Mouse (Mus musculus) heart, embryonic 16.5 days (tissue): ENCODE results near the gene Slc22a1. TPM values are rescaled to one million over a fixed set of nuclear protein-coding genes. Genes with fewer than 3 reads are reported as not detected.
A peak's percentile ranks its signal among the peaks of the same experiment; 100 is the strongest.

Source experiments
- ATAC-seq: fragments of 200-750 bp; cut with Nextera tagmentation; replicated peaks from 2 replicates; pipeline ENCODE4 v1.8.0; 2017; ENCODE audit warnings: moderate number of reproducible peaks; ENCODE audit not compliant: insufficient read depth, low FRiP score; ENCODE audit errors: extremely low read depth
- H3K27ac ChIP-seq: fragments of 300-500 bp; sonication (generic); 2 replicates; pipeline ENCODE4 v1.5.1; 2014; ENCODE audit warnings: mild to moderate bottlenecking, low read length, control low read depth, moderate library complexity
- H3K27me3 ChIP-seq: fragments of 300-500 bp; sonication (generic); 2 replicates; pipeline ENCODE4 v1.6.1; 2014; ENCODE audit warnings: low read length, mixed read lengths; ENCODE audit not compliant: control insufficient read depth, insufficient read depth
- H3K36me3 ChIP-seq: fragments of 300-500 bp; sonication (generic); 2 replicates; pipeline ENCODE4 v1.6.1; 2014; ENCODE audit not compliant: control insufficient read depth, insufficient read depth
- H3K4me1 ChIP-seq: fragments of 300-500 bp; sonication (generic); 2 replicates; pipeline ENCODE4 v1.6.1; 2014; ENCODE audit warnings: low read length, mixed read lengths; ENCODE audit not compliant: control insufficient read depth, insufficient read depth
- H3K4me2 ChIP-seq: fragments of 300-500 bp; sonication (generic); 2 replicates; pipeline ENCODE4 v1.6.1; 2014; ENCODE audit warnings: low read depth, mild to moderate bottlenecking, control low read depth, low read length
- H3K4me3 ChIP-seq: fragments of 300-500 bp; sonication (generic); 2 replicates; pipeline ENCODE4 v1.5.1; 2014; ENCODE audit warnings: mild to moderate bottlenecking, control low read depth, low read length
- H3K9ac ChIP-seq: fragments of 300-500 bp; sonication (generic); 2 replicates; pipeline ENCODE4 v1.6.1; 2014; ENCODE audit warnings: low read length, control low read depth
- H3K9me3 ChIP-seq: fragments of 300-500 bp; sonication (generic); replicated peaks from 2 replicates; pipeline ENCODE4 v1.6.1; 2016; ENCODE audit warnings: low read length; ENCODE audit not compliant: control insufficient read depth
- WGBS: fragments of 180-500 bp; shearing (Covaris S2); extraction: QIAGEN DNeasy Blood & Tissue Kit; methylation state at CpG from one replicate; pipeline ENCODE4 v1.1.7; 2014; 5-methylcytosine and 5-hydroxymethylcytosine counted together
- polyA plus RNA-seq: library from polyadenylated mRNA; unstranded; fragments of >200 nt; fragmentation: Nextera tagmentation; extraction: Ambion mirVana; gene quantifications from 2 replicates; pipeline ENCODE4 v1.2.1, GENCODE M21; 2015

Gene Slc22a1
- polyA plus RNA-seq, 1 experiment from 2014 or later: 37.6 TPM

DNA sequence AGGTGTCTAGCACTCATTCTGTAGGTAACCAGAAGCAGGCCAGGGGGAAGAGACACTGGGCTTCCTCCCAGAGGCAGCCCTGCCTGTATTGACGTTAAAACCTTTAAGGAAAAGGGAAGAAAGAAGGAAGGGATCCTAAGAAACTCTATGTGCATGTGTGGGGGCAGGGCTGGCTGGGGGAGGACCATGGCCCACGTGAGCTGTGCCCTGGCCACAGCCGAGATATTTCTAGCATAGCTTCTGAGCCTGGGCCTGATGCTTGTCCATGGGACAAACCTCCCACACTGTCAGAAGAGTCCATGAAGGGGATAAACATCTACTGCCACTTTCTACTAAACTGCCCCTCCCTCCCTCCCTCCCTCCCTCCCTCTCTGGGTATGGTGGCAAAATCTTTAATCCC, 1.8 kb downstream of the Slc22a1 start:
- no peak overlapping the region for H3K27ac ChIP-seq
- H3K9ac ChIP-seq: no peak overlapping the region
- H3K36me3 ChIP-seq: no peaks in the 10 kb centered on the region
- H3K9me3 ChIP-seq: no peaks in the 10 kb centered on the region
- H3K27me3 ChIP-seq: no peaks in the 10 kb centered on the region
- peaks cover 11% of the 10 kb centered on the region for H3K4me1 ChIP-seq
- ATAC-seq: no peak
- no peak overlapping the region for H3K4me2 ChIP-seq
- 60% methylated on average over 3 of the region's 3 CpGs for WGBS
- no peak overlapping the region for H3K4me3 ChIP-seq

DNA sequence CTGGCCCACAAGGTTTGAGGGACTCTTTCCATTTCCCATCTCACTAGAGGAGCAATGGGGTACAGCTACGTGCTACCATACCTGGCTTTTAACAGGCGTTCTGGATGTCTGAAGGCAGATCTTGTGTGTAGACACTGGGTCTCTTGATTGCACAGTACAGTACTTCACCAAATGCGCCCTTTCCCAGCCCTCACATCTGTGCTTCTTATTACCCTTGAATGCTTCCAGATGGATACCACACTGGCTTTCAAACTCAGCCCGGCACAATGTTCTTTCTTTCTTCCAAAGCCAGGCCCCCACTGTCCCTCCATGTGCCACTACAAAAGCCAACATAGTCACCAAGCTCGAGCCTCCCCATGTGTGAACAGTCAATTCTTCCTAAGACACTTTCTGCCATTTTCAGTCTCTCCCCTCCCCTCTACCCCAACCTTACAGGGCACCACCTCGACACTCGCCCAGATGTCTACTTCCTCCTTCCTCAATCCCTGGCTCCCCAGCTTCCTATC, 3.3 kb downstream of the Slc22a1 start:
- WGBS: 78% methylated on average over 7 of the region's 7 CpGs
- H3K4me3 ChIP-seq: no peak overlapping the region
- H3K9me3 ChIP-seq: no peaks in the 10 kb centered on the region
- H3K4me2 ChIP-seq: no peak overlapping the region
- no peak overlapping the region for H3K9ac ChIP-seq
- no peaks in the 10 kb centered on the region for H3K36me3 ChIP-seq
- H3K27me3 ChIP-seq: no peaks in the 10 kb centered on the region
- no peak for ATAC-seq
- H3K27ac ChIP-seq: no peak overlapping the region
- peaks cover 16% of the 10 kb centered on the region for H3K4me1 ChIP-seq

DNA sequence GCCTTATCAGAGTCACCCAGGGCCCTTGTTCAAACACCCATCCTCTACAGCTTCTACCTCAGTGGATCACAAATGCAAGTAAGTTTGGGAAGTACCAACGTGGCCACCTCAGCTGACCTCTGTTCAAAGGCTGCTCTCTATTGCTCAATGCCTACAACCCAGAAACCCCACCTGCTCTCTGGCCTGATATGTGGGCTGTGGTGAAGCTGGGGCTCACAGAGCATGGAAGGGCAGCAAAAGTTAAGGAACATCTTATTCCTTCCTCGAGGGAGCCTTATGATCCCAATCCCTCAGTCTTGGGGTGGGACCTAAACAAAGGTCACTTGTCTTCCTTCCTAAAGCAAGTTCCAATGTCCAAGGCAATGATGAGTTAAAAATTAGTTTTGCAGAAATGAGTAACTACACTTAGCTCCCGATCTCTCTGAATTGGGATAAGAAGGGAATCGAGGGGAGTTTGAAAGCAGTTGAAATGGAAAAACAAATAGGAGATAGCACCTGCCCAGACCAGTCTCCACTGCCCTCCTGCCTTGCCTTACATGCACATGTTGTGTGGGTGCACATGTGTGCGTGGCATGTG, 4.5 kb downstream of the Slc22a1 start:
- no peak for ATAC-seq
- no peak overlapping the region for H3K4me3 ChIP-seq
- H3K27me3 ChIP-seq: no peaks in the 10 kb centered on the region
- peaks cover 16% of the 10 kb centered on the region for H3K4me1 ChIP-seq
- no peak overlapping the region for H3K27ac ChIP-seq
- H3K36me3 ChIP-seq: no peaks in the 10 kb centered on the region
- no peaks in the 10 kb centered on the region for H3K9me3 ChIP-seq
- H3K4me2 ChIP-seq: no peak overlapping the region
- WGBS: 80% methylated on average over 5 of the region's 5 CpGs
- H3K9ac ChIP-seq: no peak overlapping the region

DNA sequence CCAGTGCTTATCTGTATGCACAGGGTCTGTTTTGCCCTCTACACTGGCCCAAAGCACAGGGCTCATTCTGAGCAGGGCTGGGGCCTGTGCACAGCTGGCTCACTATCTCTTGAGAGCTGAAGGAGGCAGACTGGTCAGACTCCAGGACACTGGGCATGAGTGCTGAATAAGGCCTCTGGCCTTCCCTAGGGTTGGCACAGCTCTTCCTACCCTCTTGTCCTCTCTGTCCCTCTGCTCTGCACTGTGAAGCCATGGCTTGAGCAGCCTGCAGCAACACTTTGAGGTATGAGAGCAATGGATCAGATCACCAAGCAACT, 6.3 kb downstream of the Slc22a1 start:
- peaks cover 16% of the 10 kb centered on the region for H3K4me1 ChIP-seq

DNA sequence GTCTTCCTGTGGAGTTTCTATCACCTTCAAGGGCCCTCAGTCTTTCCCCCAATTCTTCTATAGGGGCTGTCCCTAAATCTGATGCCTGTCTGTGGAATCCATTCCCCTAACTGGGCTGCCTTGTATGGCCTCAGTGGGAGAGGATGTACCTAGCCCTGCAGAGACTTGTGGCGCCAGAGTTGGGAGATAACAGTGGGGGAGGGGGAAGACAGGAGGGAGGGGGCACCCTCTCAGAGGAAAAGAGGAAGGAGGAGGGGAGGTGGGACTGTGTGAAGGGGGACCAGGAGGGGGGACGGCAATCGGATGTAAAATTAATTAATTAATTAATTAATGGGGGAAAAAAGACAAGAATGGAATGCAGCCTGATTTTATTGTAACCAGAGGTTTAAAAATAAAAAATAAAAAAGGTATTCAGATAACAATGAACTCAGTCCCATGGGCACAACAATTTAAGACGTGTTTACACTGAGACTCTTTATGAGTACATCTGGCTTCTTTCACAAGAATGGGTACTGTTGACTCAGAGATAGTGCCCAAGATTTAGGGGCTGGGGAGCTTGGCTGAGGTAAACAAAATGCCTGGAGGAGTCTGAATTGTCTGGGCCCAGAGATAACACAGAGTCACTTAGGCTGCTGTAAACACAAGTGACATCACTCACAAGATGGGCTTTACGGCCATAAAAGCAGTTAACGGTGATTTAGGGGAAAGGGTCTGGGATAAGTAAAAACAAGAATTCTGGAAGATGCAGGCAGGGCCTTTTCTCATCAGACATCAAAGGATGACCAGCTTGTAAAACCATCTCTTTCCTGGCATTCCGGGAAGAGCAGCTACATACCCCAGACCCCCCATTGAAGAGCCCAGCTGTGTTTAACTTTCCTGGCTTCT, 6.9 kb downstream of the Slc22a1 start:
- Histone ChIP-seq H3K4me3 (no peak overlapping the region), H3K27me3 (no peaks in the 10 kb centered on the region), H3K4me2 (no peak overlapping the region), H3K27ac (peak overlapping the region; percentile 65), H3K36me3 (no peaks in the 10 kb centered on the region), H3K9ac (0 out of 2 replicates have a peak overlapping the region, but pooled peaks have one; percentile 30), H3K4me1 (peaks cover 19% of the 10 kb centered on the region), H3K9me3 (no peaks in the 10 kb centered on the region)
- ATAC-seq: 0 out of 2 replicates have a peak, but pooled peaks have one; percentile 21
- 22% methylated on average over 7 of the region's 7 CpGs for WGBS

More for the DNA sequence above, 6.3 kb downstream of the Slc22a1 start:
- Histone ChIP-seq H3K9ac (0 out of 2 replicates have a peak overlapping the region, but pooled peaks have one; percentile 30), H3K9me3 (no peaks in the 10 kb centered on the region), H3K36me3 (no peaks in the 10 kb centered on the region), H3K4me2 (no peak overlapping the region), H3K27ac (peak overlapping the region; percentile 65), H3K27me3 (no peaks in the 10 kb centered on the region), H3K4me3 (no peak overlapping the region)
- ATAC-seq: no peak

DNA sequence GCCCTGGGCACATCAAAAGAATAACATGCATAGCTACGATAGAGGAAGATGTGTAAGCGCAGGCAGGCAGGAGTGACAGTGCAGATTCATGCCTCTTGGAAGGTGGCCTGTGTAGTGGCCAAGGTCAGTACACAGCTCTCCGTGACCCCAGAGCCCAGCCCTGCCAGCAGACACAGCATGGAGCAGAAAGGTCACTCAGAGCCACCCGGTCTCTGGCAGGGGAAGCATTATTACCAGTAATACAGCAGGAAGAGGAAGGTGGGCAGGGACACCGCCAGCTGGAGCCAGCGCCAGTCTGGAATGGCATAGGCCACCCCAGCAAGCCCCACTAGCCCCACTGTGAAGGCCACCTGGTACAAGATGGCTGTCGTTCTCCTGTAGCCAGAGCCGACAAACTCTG, 11.5 kb downstream of the Slc22a1 start:
- no peak for ATAC-seq
- no peak overlapping the region for H3K4me2 ChIP-seq
- WGBS: 69% methylated on average over 8 of the region's 8 CpGs
- no peaks in the 10 kb centered on the region for H3K27me3 ChIP-seq
- no peaks in the 10 kb centered on the region for H3K9me3 ChIP-seq
- H3K36me3 ChIP-seq: no peaks in the 10 kb centered on the region
- H3K4me1 ChIP-seq: peaks cover 10% of the 10 kb centered on the region
- H3K27ac ChIP-seq: no peak overlapping the region
- no peak overlapping the region for H3K9ac ChIP-seq
- H3K4me3 ChIP-seq: no peak overlapping the region

- Histone ChIP-seq H3K27ac (no peak overlapping the region), H3K4me3 (no peak overlapping the region), H3K36me3 (no peaks in the 10 kb centered on the region), H3K4me1 (peaks cover 4% of the 10 kb centered on the region; the same call in 1 of the 2 replicates), H3K27me3 (no peaks in the 10 kb centered on the region), H3K9ac (no peak overlapping the region), H3K9me3 (no peaks in the 10 kb centered on the region), H3K4me2 (no peak overlapping the region)
- ATAC-seq: no peak
- WGBS: 67% methylated on average over 13 of the region's 13 CpGs
These were observed 14.9 kb downstream of the Slc22a1 start for GRCm38 (mm10) chr17:12660572-12661260.

DNA sequence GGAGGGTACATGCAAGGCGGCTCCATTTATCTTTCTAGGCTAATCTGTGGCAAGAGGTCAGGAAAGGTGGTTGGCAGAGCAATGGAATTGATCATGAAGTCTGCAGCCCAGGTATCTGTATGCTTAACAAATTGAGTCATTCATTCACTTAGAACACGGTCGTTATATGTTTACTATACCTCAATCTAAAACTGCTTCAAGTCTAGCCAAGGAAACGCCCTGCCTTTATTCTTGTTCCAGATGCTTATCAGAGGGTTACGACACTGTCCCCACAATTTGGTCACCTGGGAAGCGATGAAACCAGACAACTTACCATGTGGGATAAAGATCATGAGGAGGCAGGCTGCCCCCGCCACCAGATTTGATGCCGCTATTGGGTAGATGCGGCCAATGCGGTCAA, 16.4 kb downstream of the Slc22a1 start:
- H3K27me3 ChIP-seq: no peaks in the 10 kb centered on the region
- no peaks in the 10 kb centered on the region for H3K36me3 ChIP-seq
- WGBS: 89% methylated on average over 10 of the region's 10 CpGs
- H3K4me3 ChIP-seq: no peak overlapping the region
- ATAC-seq: no peak
- no peaks in the 10 kb centered on the region for H3K9me3 ChIP-seq
- H3K9ac ChIP-seq: no peak overlapping the region
- H3K27ac ChIP-seq: no peak overlapping the region
- H3K4me2 ChIP-seq: no peak overlapping the region
- H3K4me1 ChIP-seq: peaks cover 3% of the 10 kb centered on the region; the same call in 1 of the 2 replicates

- no peaks in the 10 kb centered on the region for H3K36me3 ChIP-seq
- no peak overlapping the region for H3K9ac ChIP-seq
- no peak overlapping the region for H3K4me2 ChIP-seq
- 78% methylated on average over 7 of the region's 7 CpGs for WGBS
- H3K27ac ChIP-seq: no peak overlapping the region
- no peak for ATAC-seq
- no peaks in the 10 kb centered on the region for H3K4me1 ChIP-seq
- no peaks in the 10 kb centered on the region for H3K9me3 ChIP-seq
- no peak overlapping the region for H3K4me3 ChIP-seq
- no peaks in the 10 kb centered on the region for H3K27me3 ChIP-seq
These were observed 16.8 kb downstream of the Slc22a1 start for GRCm38 (mm10) chr17:12658784-12659183.
